Mouse (Mus musculus) lung, postnatal 0 days (tissue): ENCODE results near the gene Ptpn14. TPM values are rescaled to one million over a fixed set of nuclear protein-coding genes. Genes with fewer than 3 reads are reported as not detected.
A peak's percentile ranks its signal among the peaks of the same experiment; 100 is the strongest.

Experiments used
- ATAC-seq: fragments of 200-750 bp; cut with Nextera tagmentation; 2 replicates; pipeline ENCODE4 v1.8.0; 2017; ENCODE audit warnings: moderate library complexity
- DNase-seq: peaks from one replicate; pipeline ENCODE4 v3.0.0-alpha.2; 2016; ENCODE audit warnings: low spot score
- H3K27ac ChIP-seq: fragments of 300-500 bp; sonication (generic); 2 replicates; pipeline ENCODE4 v1.5.1; 2014; ENCODE audit warnings: antibody characterized with exemption, mild to moderate bottlenecking, low read length, mixed read lengths
- H3K27me3 ChIP-seq: fragments of 300-500 bp; sonication (generic); replicated peaks from 2 replicates; pipeline ENCODE4 v1.6.1; 2014; ENCODE audit warnings: low read length, mixed read lengths; ENCODE audit not compliant: insufficient read depth
- H3K36me3 ChIP-seq: fragments of 300-500 bp; sonication (generic); 2 replicates; pipeline ENCODE4 v1.6.1; 2014; ENCODE audit warnings: low read length, mixed read lengths; ENCODE audit not compliant: insufficient read depth
- H3K4me1 ChIP-seq: fragments of 300-500 bp; sonication (generic); 2 replicates; pipeline ENCODE4 v1.6.1; 2014; ENCODE audit warnings: antibody characterized with exemption, low read depth, low read length, mixed read lengths; ENCODE audit not compliant: insufficient read depth
- H3K4me2 ChIP-seq: fragments of 300-500 bp; sonication (generic); replicated peaks from 2 replicates; pipeline ENCODE4 v1.6.1; 2014; ENCODE audit warnings: low read depth, mild to moderate bottlenecking, low read length, moderate library complexity, mixed read lengths
- H3K4me3 ChIP-seq: fragments of 300-500 bp; sonication (generic); 2 replicates; pipeline ENCODE4 v1.5.1; 2014; ENCODE audit warnings: low read depth, low read length
- H3K9ac ChIP-seq: fragments of 300-500 bp; sonication (generic); replicated peaks from 2 replicates; pipeline ENCODE4 v1.6.1; 2014; ENCODE audit warnings: low read depth, mild to moderate bottlenecking
- H3K9me3 ChIP-seq: fragments of 300-500 bp; sonication (generic); 2 replicates; pipeline ENCODE4 v1.6.1; 2016; ENCODE audit warnings: low read length, mixed read lengths
- CTCF ChIP-seq: IDR thresholded peaks from 2 replicates; pipeline ENCODE4 v1.5.1; 2016; ENCODE audit warnings: antibody characterized with exemption, mild to moderate bottlenecking
- EP300 ChIP-seq: IDR thresholded peaks from 2 replicates; pipeline ENCODE4 v1.6.1; 2016; ENCODE audit warnings: antibody characterized with exemption, mild to moderate bottlenecking, control low read depth
- WGBS: fragments of 180-500 bp; shearing (Covaris S2); extraction: QIAGEN DNeasy Blood & Tissue Kit; methylation state at CpG from one replicate; pipeline ENCODE4 v1.1.7; 2014; 5-methylcytosine and 5-hydroxymethylcytosine counted together
- polyA plus RNA-seq: library from polyadenylated mRNA; unstranded; fragments of >200 nt; fragmentation: Nextera tagmentation; extraction: Ambion mirVana; gene quantifications from 2 replicates; pipeline ENCODE4 v1.2.1, GENCODE M21; 2015

Gene Ptpn14
- polyA plus RNA-seq, 1 experiment from 2014 or later: 4.9 TPM

GRCm38 (mm10) chr1:189817089-189817488, 89.0 kb downstream of the Ptpn14 start:
- H3K4me2 ChIP-seq: no peak overlapping the region
- no peak for ATAC-seq
- no peaks in the 10 kb centered on the region for H3K36me3 ChIP-seq
- peaks cover 2% of the 10 kb centered on the region; the same call in 1 of the 2 replicates for H3K4me1 ChIP-seq
- DNase-seq: no peak
- no peaks in the 10 kb centered on the region for H3K27me3 ChIP-seq
- H3K9ac ChIP-seq: no peak overlapping the region
- H3K4me3 ChIP-seq: no peak overlapping the region
- H3K27ac ChIP-seq: peak overlapping the region; percentile 11; the same call in 1 of the 2 replicates
- H3K9me3 ChIP-seq: no peaks in the 10 kb centered on the region
- WGBS: 57% methylated on average over 8 of the region's 8 CpGs
- TF ChIP-seq CTCF (no peak), EP300 (no peak)

- Histone ChIP-seq H3K27ac (peak overlapping the region; percentile 44), H3K36me3 (no peaks in the 10 kb centered on the region), H3K27me3 (no peaks in the 10 kb centered on the region), H3K4me3 (no peak overlapping the region), H3K4me2 (no peak overlapping the region), H3K9ac (no peak overlapping the region), H3K4me1 (peaks cover 2% of the 10 kb centered on the region; the same call in 1 of the 2 replicates), H3K9me3 (no peaks in the 10 kb centered on the region)
- DNase-seq (peak; percentile 49), ATAC-seq (peak; percentile 49)
- WGBS: 53% methylated on average over 9 of the region's 9 CpGs
- no peak for TF ChIP-seq CTCF
- TF ChIP-seq EP300: no peak
These were observed 89.7 kb downstream of the Ptpn14 start for GRCm38 (mm10) chr1:189817810-189818209.

DNA sequence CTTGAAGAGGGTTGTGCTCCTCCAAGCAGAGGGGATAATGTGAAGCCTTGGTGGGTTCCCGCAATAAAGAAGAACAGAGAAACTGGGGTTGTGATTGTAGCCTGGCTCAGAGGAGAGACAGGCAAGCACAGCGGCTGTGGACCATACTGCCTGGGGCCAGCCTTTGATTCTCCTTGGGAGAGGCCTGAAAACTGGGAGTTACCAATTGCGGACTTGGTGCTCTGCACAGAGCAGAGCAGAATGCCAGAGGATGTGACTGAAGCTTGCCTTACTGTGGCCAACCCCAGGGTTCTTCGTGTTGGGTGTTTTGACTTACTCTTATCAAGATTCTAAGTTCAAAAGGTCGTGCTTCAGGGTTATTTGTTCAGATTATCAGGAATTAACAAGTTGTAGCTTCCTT, 92.0 kb downstream of the Ptpn14 start:
- H3K4me1 ChIP-seq: peaks cover 2% of the 10 kb centered on the region; the same call in 1 of the 2 replicates
- H3K27ac ChIP-seq: no peak overlapping the region
- H3K9me3 ChIP-seq: no peaks in the 10 kb centered on the region
- no peak overlapping the region for H3K9ac ChIP-seq
- no peaks in the 10 kb centered on the region for H3K36me3 ChIP-seq
- H3K4me3 ChIP-seq: no peak overlapping the region
- TF ChIP-seq EP300 (no peak), CTCF (no peak)
- no peak overlapping the region for H3K4me2 ChIP-seq
- ATAC-seq: no peak
- no peaks in the 10 kb centered on the region for H3K27me3 ChIP-seq
- 48% methylated on average over 5 of the region's 5 CpGs for WGBS
- DNase-seq: no peak

DNA sequence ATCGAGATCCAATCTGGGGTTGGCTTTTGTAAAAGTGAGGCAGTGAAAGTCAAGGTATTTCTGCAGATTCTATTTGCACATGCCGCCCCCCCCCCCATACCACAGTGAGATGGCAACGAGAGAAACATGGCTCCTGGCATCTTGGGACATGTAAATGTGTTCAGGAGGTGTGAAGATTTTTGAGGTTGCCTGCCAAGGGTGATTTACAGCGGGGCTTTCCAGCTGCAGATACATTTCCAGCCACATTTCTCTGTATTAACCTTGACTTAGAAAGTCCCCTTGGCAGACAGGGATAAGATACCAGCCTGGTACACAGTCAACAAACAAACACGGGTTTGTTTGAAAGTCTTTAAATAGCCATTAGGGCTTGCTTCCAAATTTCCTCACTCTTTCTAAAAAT, 96.4 kb downstream of the Ptpn14 start:
- 64% methylated on average over 5 of the region's 5 CpGs for WGBS
- no peak for TF ChIP-seq EP300
- no peak for TF ChIP-seq CTCF
- Histone ChIP-seq H3K4me1 (no peaks in the 10 kb centered on the region), H3K9me3 (no peaks in the 10 kb centered on the region), H3K9ac (no peak overlapping the region), H3K36me3 (no peaks in the 10 kb centered on the region), H3K27me3 (no peaks in the 10 kb centered on the region), H3K4me3 (no peak overlapping the region), H3K4me2 (no peak overlapping the region), H3K27ac (no peak overlapping the region)
- no peak for ATAC-seq
- no peak for DNase-seq

GRCm38 (mm10) chr1:189830391-189830790, 102.3 kb downstream of the Ptpn14 start:
- no peaks in the 10 kb centered on the region for H3K9me3 ChIP-seq
- DNase-seq (no peak), ATAC-seq (no peak)
- no peak overlapping the region for H3K9ac ChIP-seq
- no peaks in the 10 kb centered on the region for H3K4me1 ChIP-seq
- no peak overlapping the region for H3K27ac ChIP-seq
- H3K27me3 ChIP-seq: no peaks in the 10 kb centered on the region
- H3K4me2 ChIP-seq: no peak overlapping the region
- TF ChIP-seq EP300 (no peak), CTCF (no peak)
- no peak overlapping the region for H3K4me3 ChIP-seq
- no peaks in the 10 kb centered on the region for H3K36me3 ChIP-seq
- 62% methylated on average over 4 of the region's 4 CpGs for WGBS

DNA sequence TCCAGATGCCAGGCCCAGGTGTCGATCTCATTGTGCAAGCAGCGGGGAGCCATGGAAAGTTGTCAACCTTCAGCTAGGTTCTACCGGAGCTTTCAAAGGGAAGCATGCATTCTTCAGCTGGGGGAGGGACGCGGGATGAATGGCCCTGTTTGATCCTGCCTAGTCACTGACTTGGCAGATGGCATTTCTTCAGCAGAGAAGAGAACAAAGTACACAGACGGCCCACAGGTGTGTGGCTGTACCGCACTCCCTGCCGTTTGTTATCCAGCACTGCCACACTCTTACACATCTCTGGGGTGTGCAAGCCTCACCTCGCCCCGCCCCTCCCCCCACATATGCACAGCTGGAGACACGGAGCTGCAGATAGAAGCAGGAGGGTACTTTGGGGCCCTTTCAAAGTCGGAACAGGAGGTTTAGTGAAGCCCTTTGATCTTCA, 102.7 kb downstream of the Ptpn14 start:
- 20% methylated on average over 12 of the region's 12 CpGs for WGBS
- Histone ChIP-seq H3K36me3 (no peaks in the 10 kb centered on the region), H3K4me1 (no peaks in the 10 kb centered on the region), H3K27me3 (no peaks in the 10 kb centered on the region), H3K27ac (no peak overlapping the region), H3K9ac (no peak overlapping the region), H3K9me3 (no peaks in the 10 kb centered on the region), H3K4me3 (no peak overlapping the region), H3K4me2 (no peak overlapping the region)
- DNase-seq (peak; percentile 17), ATAC-seq (peak; percentile 38; the same call in 1 of the 2 replicates)
- TF ChIP-seq CTCF (no peak), EP300 (no peak)

- H3K4me3 ChIP-seq: no peak overlapping the region
- ATAC-seq (no peak), DNase-seq (no peak)
- TF ChIP-seq EP300 (no peak), CTCF (no peak)
- H3K36me3 ChIP-seq: no peaks in the 10 kb centered on the region
- no peaks in the 10 kb centered on the region for H3K4me1 ChIP-seq
- WGBS: 66% methylated on average over 7 of the region's 7 CpGs
- no peak overlapping the region for H3K4me2 ChIP-seq
- no peaks in the 10 kb centered on the region for H3K27me3 ChIP-seq
- H3K27ac ChIP-seq: no peak overlapping the region
- no peak overlapping the region for H3K9ac ChIP-seq
- no peaks in the 10 kb centered on the region for H3K9me3 ChIP-seq
These were observed 105.3 kb downstream of the Ptpn14 start for GRCm38 (mm10) chr1:189833351-189833750.
